Mouse (Mus musculus) liver, embryonic 16.5 days (tissue): Measurements from ENCODE around the gene Gm20538. TPM values are rescaled to one million over a fixed set of nuclear protein-coding genes. Genes with fewer than 3 reads are reported as not detected.

Experiments used
- ATAC-seq: fragments of 200-750 bp; cut with Nextera tagmentation; 2 replicates; pipeline ENCODE4 v1.8.0; 2017; ENCODE audit warnings: low read depth, mild to moderate bottlenecking, moderate number of reproducible peaks, moderate library complexity
- H3K27ac ChIP-seq: fragments of 300-500 bp; sonication (generic); 2 replicates; pipeline ENCODE4 v1.5.1; 2014; ENCODE audit warnings: mild to moderate bottlenecking, low read length
- H3K27me3 ChIP-seq: fragments of 300-500 bp; sonication (generic); 2 replicates; pipeline ENCODE4 v1.6.1; 2014; ENCODE audit warnings: low read depth, low read length, mixed read lengths; ENCODE audit not compliant: control insufficient read depth, insufficient read depth
- H3K36me3 ChIP-seq: fragments of 300-500 bp; sonication (generic); 2 replicates; pipeline ENCODE4 v1.6.1; 2014; ENCODE audit warnings: mild to moderate bottlenecking; ENCODE audit not compliant: control insufficient read depth, insufficient read depth
- H3K4me1 ChIP-seq: fragments of 300-500 bp; sonication (generic); 2 replicates; pipeline ENCODE4 v1.6.1; 2014; ENCODE audit warnings: low read depth, low read length, mixed read lengths; ENCODE audit not compliant: control insufficient read depth
- H3K4me2 ChIP-seq: fragments of 300-500 bp; sonication (generic); 2 replicates; pipeline ENCODE4 v1.6.1; 2014; ENCODE audit warnings: low read depth, low read length, mixed read lengths
- H3K4me3 ChIP-seq: fragments of 300-500 bp; sonication (generic); 2 replicates; pipeline ENCODE4 v1.5.1; 2014; ENCODE audit warnings: low read depth, mild to moderate bottlenecking, low read length
- H3K9ac ChIP-seq: fragments of 300-500 bp; sonication (generic); 2 replicates; pipeline ENCODE4 v1.6.1; 2014; ENCODE audit warnings: low read depth, low read length
- H3K9me3 ChIP-seq: fragments of 300-500 bp; sonication (generic); replicated peaks from 2 replicates; pipeline ENCODE4 v1.6.1; 2016; ENCODE audit warnings: low read length; ENCODE audit not compliant: control insufficient read depth
- whole genome bisulfite sequencing: fragments of 180-500 bp; shearing (Covaris S2); extraction: QIAGEN DNeasy Blood & Tissue Kit; methylation state at CpG from one replicate; pipeline ENCODE4 v1.1.7; 2014; ENCODE audit not compliant: insufficient replicate concordance; 5-methylcytosine and 5-hydroxymethylcytosine counted together
- polyA plus RNA-seq: library from polyadenylated mRNA; unstranded; fragments of >200 nt; fragmentation: Nextera tagmentation; extraction: Ambion mirVana; gene quantifications from 2 replicates; pipeline ENCODE4 v1.2.1, GENCODE M21; 2015

The Gm20538 gene
- polyA plus RNA-seq = not detected in 2 replicates

GRCm38 (mm10) chr19:44552731-44553130, at the start of gene Gm20538:
Gene Gm20538, minus strand, starts transcription at chr19:44552831.
- Histone ChIP-seq H3K4me1 (peaks cover 8% of the 10 kb centered on the region), H3K9ac (no peak within 1 kb of the TSS), H3K9me3 (no peaks in the 10 kb centered on the region), H3K4me2 (no peak within 1 kb of the TSS), H3K27me3 (no peaks in the 10 kb centered on the region), H3K36me3 (peaks cover 34% of the 10 kb centered on the region), H3K4me3 (no peak within 1 kb of the TSS), H3K27ac (no peak within 1 kb of the TSS)
- no peak for ATAC-seq
- WGBS = 78% methylated on average over 4 of the region's 4 CpGs

DNA sequence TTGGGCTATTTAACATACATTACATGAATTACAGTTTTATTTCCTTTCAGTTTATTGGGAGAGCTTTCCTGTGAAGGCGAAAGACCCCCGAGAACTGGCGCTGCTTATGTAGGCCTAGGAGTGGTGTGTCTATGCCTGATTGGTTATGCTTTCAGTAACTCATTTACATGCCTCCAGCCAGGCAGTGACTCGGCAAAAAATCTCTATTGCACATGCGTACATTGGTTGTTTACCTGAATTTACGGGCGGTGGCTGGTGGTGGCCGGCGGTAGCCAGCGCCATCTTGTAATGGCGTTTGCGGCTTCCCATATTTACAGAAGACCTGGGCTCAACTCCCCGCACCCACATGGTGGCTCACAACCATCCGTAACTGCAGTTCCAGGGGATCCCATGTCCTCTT, 41.5 kb upstream of the Gm20538 start:
- Histone ChIP-seq H3K27me3 (no peaks in the 10 kb centered on the region), H3K4me2 (no peak overlapping the region), H3K4me3 (no peak overlapping the region), H3K9ac (no peak overlapping the region), H3K9me3 (no peaks in the 10 kb centered on the region), H3K4me1 (no peaks in the 10 kb centered on the region), H3K36me3 (no peaks in the 10 kb centered on the region), H3K27ac (no peak overlapping the region)
- 84% methylated on average over 14 of the region's 14 CpGs for WGBS
- ATAC-seq = no peak

- H3K4me3 ChIP-seq = no peak overlapping the region
- H3K4me1 ChIP-seq = no peaks in the 10 kb centered on the region
- no peaks in the 10 kb centered on the region for H3K36me3 ChIP-seq
- H3K9me3 ChIP-seq = no peaks in the 10 kb centered on the region
- WGBS = 57% methylated on average over 6 of the region's 6 CpGs
- no peak for ATAC-seq
- no peaks in the 10 kb centered on the region; the same call in 1 of the 2 replicates for H3K27me3 ChIP-seq
- H3K9ac ChIP-seq = no peak overlapping the region
- H3K27ac ChIP-seq = no peak overlapping the region
- H3K4me2 ChIP-seq = no peak overlapping the region
Observed at GRCm38 (mm10) chr19:44591638-44592037, 39.0 kb upstream of the Gm20538 start.

DNA sequence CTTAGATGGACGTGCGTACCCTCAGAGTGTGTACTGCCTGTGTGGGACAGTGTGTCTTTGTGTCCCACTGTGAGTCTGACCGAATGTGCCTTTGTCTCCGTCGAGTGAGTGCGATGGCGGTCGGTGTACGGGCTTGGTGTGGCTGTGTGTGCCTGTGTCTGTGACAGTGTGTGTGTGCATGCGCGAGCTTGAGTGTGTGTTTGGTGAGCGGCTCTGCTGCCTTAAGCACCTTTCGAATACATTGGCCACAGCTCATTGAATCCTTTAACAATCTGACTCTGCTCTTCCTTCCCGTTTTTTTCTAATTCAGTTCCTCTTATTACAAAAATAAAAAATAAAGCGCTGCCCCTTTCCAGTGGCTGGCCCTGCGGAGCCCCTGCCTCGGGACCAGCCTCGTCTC, 38.4 kb upstream of the Gm20538 start:
- H3K9ac ChIP-seq = no peak overlapping the region
- H3K4me3 ChIP-seq = no peak overlapping the region
- H3K9me3 ChIP-seq = no peaks in the 10 kb centered on the region
- no peaks in the 10 kb centered on the region for H3K4me1 ChIP-seq
- no peak overlapping the region for H3K4me2 ChIP-seq
- H3K36me3 ChIP-seq = no peaks in the 10 kb centered on the region
- H3K27ac ChIP-seq = no peak overlapping the region
- 51% methylated on average over 18 of the region's 18 CpGs for WGBS
- no peak for ATAC-seq
- no peaks in the 10 kb centered on the region; the same call in 1 of the 2 replicates for H3K27me3 ChIP-seq

- H3K4me3 ChIP-seq = no peak overlapping the region
- no peak overlapping the region for H3K4me2 ChIP-seq
- H3K4me1 ChIP-seq = no peaks in the 10 kb centered on the region
- ATAC-seq = no peak
- H3K36me3 ChIP-seq = no peaks in the 10 kb centered on the region
- H3K9me3 ChIP-seq = no peaks in the 10 kb centered on the region
- WGBS = 36% methylated on average over 7 of the region's 7 CpGs
- H3K9ac ChIP-seq = no peak overlapping the region
- no peaks in the 10 kb centered on the region; the same call in 1 of the 2 replicates for H3K27me3 ChIP-seq
- no peak overlapping the region for H3K27ac ChIP-seq
Observed at GRCm38 (mm10) chr19:44589591-44590223, 37.1 kb upstream of the Gm20538 start.

DNA sequence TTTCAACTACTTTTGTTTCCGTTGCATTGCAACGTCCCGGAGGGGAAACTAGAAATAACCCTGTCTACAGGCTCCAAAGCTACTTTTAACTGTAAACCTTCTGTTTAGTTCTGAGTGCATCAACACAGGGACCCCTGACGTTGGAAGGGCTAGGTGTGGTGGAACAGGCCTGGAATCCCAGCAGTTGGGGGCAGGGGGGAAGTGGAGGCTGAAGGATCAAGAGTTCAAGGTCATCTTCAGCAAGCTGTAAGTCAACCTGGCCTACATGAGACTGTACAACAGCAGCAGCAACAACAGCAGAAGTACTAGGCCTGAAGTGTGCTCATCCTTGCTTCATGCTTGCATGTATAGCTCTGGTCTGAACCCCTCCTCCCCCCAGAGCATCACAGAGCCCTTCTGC, 35.4 kb upstream of the Gm20538 start:
- no peak overlapping the region for H3K27ac ChIP-seq
- H3K4me3 ChIP-seq = no peak overlapping the region
- H3K4me2 ChIP-seq = no peak overlapping the region
- H3K27me3 ChIP-seq = no peaks in the 10 kb centered on the region; the same call in 1 of the 2 replicates
- no peaks in the 10 kb centered on the region for H3K9me3 ChIP-seq
- no peaks in the 10 kb centered on the region for H3K4me1 ChIP-seq
- ATAC-seq = no peak
- no peaks in the 10 kb centered on the region for H3K36me3 ChIP-seq
- no peak overlapping the region for H3K9ac ChIP-seq
- WGBS = 32% methylated on average over 4 of the region's 4 CpGs

- Histone ChIP-seq H3K27me3 (no peaks in the 10 kb centered on the region; the same call in 1 of the 2 replicates), H3K4me1 (no peaks in the 10 kb centered on the region), H3K9ac (no peak overlapping the region), H3K27ac (no peak overlapping the region), H3K4me3 (no peak overlapping the region), H3K36me3 (no peaks in the 10 kb centered on the region), H3K9me3 (no peaks in the 10 kb centered on the region), H3K4me2 (no peak overlapping the region)
- ATAC-seq = peak; percentile 59; the same call in 1 of the 2 replicates
- WGBS = 30% methylated on average over 9 of the region's 9 CpGs
Observed at GRCm38 (mm10) chr19:44582638-44583309, 30.1 kb upstream of the Gm20538 start.

DNA sequence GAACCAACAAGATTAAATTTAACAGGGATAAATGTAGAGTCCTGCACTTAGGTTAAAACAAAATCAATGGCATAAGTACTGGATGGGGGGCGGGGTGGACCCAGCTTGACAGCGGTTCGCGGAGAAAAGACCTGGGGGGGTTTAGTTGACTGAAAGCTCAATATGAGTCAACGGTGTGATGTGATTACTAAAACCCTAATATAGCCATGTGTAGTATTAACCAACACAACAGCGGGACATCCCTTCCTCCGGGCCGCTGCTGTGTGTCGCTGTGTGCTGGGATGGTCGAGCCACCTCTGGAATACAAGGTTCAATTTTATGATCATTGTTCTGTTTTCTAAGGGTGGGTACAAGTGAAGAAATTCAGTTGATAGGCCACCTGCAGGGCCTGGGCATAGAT, 29.5 kb upstream of the Gm20538 start:
- Histone ChIP-seq H3K9me3 (no peaks in the 10 kb centered on the region), H3K4me3 (no peak overlapping the region)

DNA sequence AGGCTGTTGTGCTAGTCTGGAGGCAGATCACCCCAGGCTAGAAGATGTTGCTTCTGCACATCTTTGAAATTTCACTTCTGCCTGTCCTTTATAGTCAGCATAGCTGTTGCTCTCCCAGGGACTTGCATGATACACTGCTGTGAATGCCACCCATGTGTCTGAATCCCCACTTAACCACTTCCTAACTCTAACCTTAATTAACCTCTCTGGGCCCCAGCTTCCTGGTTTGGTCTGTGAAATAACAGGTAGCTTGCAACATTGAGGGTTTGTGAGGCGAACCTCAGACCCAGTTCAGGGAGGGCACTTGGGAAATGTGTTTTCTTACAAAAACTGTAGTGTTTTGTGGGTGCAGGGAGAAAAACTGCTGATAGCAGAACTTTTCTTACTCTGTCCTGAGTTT, 25.4 kb upstream of the Gm20538 start:
- Histone ChIP-seq H3K4me2 (no peak overlapping the region), H3K9ac (no peak overlapping the region), H3K9me3 (no peaks in the 10 kb centered on the region), H3K27ac (no peak overlapping the region), H3K4me3 (no peak overlapping the region), H3K36me3 (no peaks in the 10 kb centered on the region), H3K4me1 (no peaks in the 10 kb centered on the region), H3K27me3 (no peaks in the 10 kb centered on the region; the same call in 1 of the 2 replicates)
- 44% methylated on average over 1 of the region's 1 CpGs for WGBS
- ATAC-seq = no peak

More for the DNA sequence above, 29.5 kb upstream of the Gm20538 start:
- no peaks in the 10 kb centered on the region for H3K4me1 ChIP-seq
- no peak for ATAC-seq
- no peaks in the 10 kb centered on the region; the same call in 1 of the 2 replicates for H3K27me3 ChIP-seq
- H3K36me3 ChIP-seq = no peaks in the 10 kb centered on the region
- WGBS = 75% methylated on average over 10 of the region's 10 CpGs
- H3K27ac ChIP-seq = no peak overlapping the region
- H3K4me2 ChIP-seq = no peak overlapping the region
- H3K9ac ChIP-seq = no peak overlapping the region
